Mouse (Mus musculus): ENCODE data around the gene Mtfmt.
A peak's percentile ranks its signal among the peaks of the same experiment; 100 is the strongest.

Gene Mtfmt

DNA sequence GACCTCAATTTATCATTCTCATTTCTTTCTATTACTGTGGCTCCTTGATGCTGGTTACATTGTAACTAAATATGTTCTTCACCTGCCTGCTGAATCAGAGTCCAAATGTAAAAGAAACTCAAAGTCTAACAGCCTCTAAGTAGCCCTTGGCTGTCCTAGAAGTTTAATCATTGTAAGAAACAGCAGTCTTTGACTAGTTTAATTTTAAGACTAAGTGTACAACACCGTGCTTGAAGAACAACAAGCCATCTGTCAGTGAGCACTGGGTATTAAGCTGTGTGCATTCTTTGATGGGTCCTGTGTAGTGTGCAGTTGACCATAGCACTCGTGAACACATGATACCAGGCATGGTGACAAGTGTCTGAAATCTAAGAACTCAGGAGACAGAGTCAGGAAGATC, 8.1 kb upstream of the Mtfmt start:
- no peak for DNase-seq (ENCODE audit: low spot score in 2 of 2)

- no peak for DNase-seq (ENCODE audit: low spot score in 2 of 2)
These were observed 7.6 kb upstream of the Mtfmt start for GRCm38 (mm10) chr9:65428003-65428402.

GRCm38 (mm10) chr9:65430401-65430800, 5.2 kb upstream of the Mtfmt start:
- DNase-seq (ENCODE audit: low spot score in 2 of 2), result no peak

DNA sequence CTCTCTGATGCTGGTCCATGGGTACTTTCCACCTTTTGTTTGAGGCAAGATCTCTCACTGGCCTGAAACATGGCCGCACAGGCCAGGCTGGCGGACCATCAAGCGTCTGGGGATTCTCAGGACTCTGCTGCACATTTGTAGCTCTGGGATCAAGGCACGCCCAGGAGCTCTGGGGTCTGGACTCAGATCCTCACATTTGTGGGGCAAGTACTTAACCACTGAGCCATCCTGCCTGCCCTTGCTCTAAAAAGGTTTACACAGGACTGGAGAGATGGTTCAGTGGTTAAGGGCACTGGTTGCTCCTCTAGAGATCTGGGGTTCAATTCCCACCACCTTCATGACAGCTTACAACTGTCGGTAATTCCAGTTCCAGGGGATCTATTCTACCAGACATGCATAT, 4.7 kb upstream of the Mtfmt start:
- DNase-seq (ENCODE audit: low spot score in 2 of 2), result no peak

DNA sequence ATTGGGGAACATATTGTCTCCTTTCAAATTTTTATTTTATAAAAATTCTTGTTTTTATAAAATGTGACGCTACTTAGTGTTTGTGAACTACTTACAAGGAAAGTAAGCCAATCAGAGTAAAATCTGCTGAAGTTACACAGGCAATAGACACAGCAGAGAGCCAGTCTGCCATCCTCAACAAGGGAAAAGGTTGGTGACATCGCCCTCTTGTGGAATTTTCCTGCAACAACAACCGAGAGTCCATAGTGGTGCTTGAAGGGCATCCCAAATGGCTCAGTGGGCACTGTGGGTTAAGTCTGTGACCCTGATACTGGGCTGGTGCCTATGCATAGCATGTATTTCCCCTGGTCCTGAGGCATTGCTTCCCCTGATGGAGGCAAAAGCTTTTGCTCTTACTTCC, 3.3 kb upstream of the Mtfmt start:
- peak; percentile 58 to 79 for DNase-seq (ENCODE audit: low spot score in 2 of 2)

DNA sequence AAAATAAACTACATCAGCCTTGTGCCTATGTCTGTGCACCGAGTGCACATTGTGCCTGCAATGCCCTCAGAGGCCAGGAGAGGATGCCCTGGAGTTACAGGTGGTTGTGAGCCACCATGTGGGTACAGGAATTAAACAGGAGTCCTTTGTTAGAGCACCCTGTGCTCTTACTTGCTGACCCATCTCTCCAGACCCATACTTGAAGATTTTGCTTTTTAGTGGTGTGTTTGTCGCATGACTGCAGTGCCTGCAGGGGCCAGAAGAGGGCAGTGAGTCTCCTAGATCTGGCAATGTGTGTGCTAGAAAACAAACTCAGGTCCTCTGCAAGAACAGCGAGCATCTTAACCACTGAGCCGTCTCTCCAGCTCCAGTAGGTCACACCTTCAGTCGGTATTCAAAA, 1.4 kb upstream of the Mtfmt start:
- peak; percentile 12 for DNase-seq (ENCODE audit: low spot score in 2 of 2)

DNA sequence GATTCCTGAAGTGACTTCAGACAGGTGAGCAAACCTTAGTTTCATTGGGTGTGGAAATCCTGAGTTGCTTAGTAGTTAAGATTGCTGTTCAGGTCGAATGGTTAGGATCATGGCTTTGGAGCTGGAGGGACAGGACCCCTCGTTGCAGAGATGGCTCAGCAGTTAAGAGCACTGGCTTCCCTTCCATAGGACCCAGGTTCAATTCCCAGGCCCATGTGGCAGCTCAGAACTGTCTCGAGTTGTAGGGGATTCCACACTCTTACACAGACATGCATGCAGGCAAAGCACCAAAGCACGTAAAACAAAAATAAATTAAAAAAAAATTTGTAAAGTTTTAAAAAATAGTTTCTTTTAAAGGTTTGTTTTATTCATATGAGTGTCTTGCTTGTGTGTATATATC, 371 bp upstream of the Mtfmt start:
- DNase-seq (ENCODE audit: low spot score in 2 of 2), result no peak

DNA sequence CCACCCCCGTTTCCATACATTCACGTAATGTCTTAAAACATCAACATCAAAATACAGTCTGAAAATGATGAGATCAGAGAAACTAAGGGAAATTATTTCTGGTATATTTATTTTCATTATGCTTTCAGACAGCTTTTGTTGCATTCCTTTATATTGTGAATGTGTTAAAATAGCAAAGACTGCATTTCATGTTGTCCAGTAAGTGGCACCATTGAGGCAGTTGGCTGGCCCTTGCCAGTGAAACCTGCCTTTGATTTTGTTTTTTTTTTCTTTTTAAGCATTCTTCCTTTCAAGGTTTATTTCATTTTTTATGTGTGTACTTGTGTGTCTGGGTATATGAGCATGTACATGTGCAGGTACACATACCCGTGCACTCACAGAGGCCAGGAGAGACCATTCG, 9.1 kb downstream of the Mtfmt start:
- no peak for DNase-seq (ENCODE audit: low spot score in 2 of 2)

DNA sequence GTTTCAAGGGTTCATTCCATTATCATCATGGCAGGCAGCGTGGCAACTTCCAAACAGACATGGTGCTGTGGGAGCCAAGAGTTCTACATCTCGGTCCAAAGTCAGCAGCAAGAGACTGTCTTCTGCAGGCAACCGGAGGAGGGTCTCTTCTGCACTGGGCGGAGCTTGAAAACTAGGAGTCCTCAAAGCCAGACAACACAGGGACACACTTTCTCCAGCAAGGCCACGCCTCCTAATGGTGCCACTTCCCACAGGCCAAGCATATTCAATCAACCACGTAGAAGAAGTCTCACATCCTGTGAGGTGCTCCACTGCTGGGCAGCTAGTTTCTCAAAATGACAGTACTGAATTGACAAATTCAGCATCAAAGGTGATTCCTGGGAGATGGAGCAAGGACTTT, 12.4 kb downstream of the Mtfmt start:
- DNase-seq (ENCODE audit: low spot score in 2 of 2), result no peak

GRCm38 (mm10) chr9:65458975-65459374, 23.4 kb downstream of the Mtfmt start:
- no peak for DNase-seq (ENCODE audit: low spot score in 2 of 2)

DNA sequence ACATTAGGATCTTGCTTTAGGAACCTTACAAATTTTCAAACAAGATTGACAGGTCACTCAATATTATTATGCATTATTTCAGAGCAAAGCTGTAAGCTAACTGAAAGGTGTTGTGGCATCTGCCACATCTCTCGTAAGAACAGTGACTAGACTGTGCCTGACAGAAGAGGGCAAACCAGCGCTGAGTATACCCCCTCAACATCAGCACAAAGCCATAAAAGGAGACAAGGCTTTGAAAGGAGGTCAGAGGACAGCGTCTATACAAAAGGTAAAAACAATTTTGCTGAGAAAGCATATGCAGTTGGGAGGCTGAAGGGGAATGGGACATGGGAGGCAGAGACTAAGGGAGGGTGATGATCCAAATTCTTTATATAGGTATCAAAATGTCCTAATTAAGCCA, 24.6 kb downstream of the Mtfmt start:
- DNase-seq (ENCODE audit: low spot score in 2 of 2), result no peak

- peak; percentile 95 to 96 for DNase-seq (ENCODE audit: low spot score in 2 of 2)
These were observed 25.3 kb downstream of the Mtfmt start, which contains the start of gene Spg21 for GRCm38 (mm10) chr9:65460732-65461442. Gene Spg21, plus strand, starts transcription at chr9:65460947.

GRCm38 (mm10) chr9:65462544-65462943, 27.0 kb downstream of the Mtfmt start:
- DNase-seq (ENCODE audit: low spot score in 2 of 2), result no peak

- DNase-seq (ENCODE audit: low spot score in 2 of 2), result peak in 1 of 2 experiments; percentile 35
These were observed 28.6 kb downstream of the Mtfmt start for GRCm38 (mm10) chr9:65464161-65464560.

DNA sequence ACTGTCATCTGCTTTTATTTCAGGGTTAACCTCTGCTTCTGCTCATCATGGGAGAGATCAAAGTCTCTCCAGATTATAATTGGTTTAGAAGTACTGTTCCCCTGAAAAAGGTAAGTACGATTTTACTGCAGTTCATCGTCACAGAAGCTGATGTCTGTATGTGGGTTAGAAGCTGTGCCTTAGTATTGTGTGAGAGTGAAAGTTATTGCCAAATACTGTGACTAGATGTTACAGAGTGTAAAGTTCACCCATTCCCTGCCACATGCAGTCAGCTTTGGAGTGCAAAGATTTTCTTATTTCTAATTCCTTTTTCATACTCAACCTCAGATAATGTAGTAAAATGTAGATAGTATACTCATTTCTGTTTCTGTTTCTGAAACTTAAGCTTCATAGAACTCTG, 29.7 kb downstream of the Mtfmt start:
- DNase-seq (ENCODE audit: low spot score in 2 of 2), result no peak

- no peak for DNase-seq (ENCODE audit: low spot score in 2 of 2)
These were observed 32.1 kb downstream of the Mtfmt start for GRCm38 (mm10) chr9:65467686-65468085.

DNA sequence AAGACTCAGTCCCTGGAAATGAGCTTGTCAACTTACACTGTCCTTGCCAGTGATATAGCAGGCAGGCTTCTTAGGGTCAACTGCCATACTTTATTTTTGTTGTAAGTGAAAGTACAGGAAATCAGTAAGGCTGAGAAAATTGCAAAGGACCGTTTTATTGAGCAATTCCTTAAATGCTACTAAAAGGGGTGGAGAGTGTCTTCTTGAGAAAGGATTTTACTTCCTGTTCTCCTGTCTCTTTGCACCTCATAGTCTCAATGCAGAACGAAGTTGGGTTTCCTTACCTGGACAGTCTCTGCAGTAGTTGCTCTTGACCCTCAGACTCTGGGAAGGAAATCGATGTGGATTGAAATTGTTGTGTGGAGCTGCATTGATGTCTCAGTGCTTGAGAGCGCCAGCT, 37.2 kb downstream of the Mtfmt start:
- DNase-seq (ENCODE audit: low spot score in 2 of 2), result no peak

GRCm38 (mm10) chr9:65479158-65479557, 43.6 kb downstream of the Mtfmt start:
- DNase-seq (ENCODE audit: low spot score in 2 of 2), result no peak

GRCm38 (mm10) chr9:65480071-65480470, 44.5 kb downstream of the Mtfmt start:
- DNase-seq (ENCODE audit: low spot score in 2 of 2), result no peak

DNA sequence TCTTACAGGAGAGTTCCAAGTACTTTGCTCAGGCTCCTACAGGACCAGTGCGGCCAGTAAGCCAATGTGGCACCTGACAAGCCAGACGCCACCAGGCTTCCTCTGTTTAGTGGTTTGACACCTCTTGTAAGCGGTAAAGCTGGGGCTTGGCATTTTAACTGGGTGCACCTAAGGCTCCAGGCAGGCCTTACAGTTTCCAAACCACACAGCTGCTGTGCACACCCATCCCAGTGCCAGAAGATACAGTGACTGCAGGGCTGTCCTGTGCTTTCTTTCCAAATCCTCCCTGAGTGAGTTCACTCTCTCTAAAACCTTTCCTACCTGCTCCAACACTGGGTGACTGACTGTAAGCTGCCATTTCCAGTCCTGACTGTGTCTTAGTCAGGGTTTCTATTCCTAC, 55.9 kb downstream of the Mtfmt start:
- DNase-seq (ENCODE audit: low spot score in 2 of 2), result no peak

GRCm38 (mm10) chr9:65492351-65492750, 56.8 kb downstream of the Mtfmt start:
- DNase-seq (ENCODE audit: low spot score in 2 of 2), result no peak

GRCm38 (mm10) chr9:65492851-65493250, 57.3 kb downstream of the Mtfmt start:
- no peak for DNase-seq (ENCODE audit: low spot score in 2 of 2)

GRCm38 (mm10) chr9:65502146-65502545, 66.6 kb downstream of the Mtfmt start:
- DNase-seq (ENCODE audit: low spot score in 2 of 2), result no peak
